Mouse (Mus musculus) heart, embryonic 16.5 days (tissue): ENCODE measurements around the gene Mia2. TPM values are rescaled to one million over a fixed set of nuclear protein-coding genes. Genes with fewer than 3 reads are reported as not detected.

ENCODE experiments used
- ATAC-seq: fragments of 200-750 bp; cut with Nextera tagmentation; replicated peaks from 2 replicates; pipeline ENCODE4 v1.8.0; 2017; ENCODE audit warnings: moderate number of reproducible peaks; ENCODE audit not compliant: insufficient read depth, low FRiP score; ENCODE audit errors: extremely low read depth
- H3K27ac ChIP-seq: fragments of 300-500 bp; sonication (generic); 2 replicates; pipeline ENCODE4 v1.5.1; 2014; ENCODE audit warnings: mild to moderate bottlenecking, low read length, control low read depth, moderate library complexity
- H3K27me3 ChIP-seq: fragments of 300-500 bp; sonication (generic); 2 replicates; pipeline ENCODE4 v1.6.1; 2014; ENCODE audit warnings: low read length, mixed read lengths; ENCODE audit not compliant: control insufficient read depth, insufficient read depth
- H3K36me3 ChIP-seq: fragments of 300-500 bp; sonication (generic); 2 replicates; pipeline ENCODE4 v1.6.1; 2014; ENCODE audit not compliant: control insufficient read depth, insufficient read depth
- H3K4me1 ChIP-seq: fragments of 300-500 bp; sonication (generic); 2 replicates; pipeline ENCODE4 v1.6.1; 2014; ENCODE audit warnings: low read length, mixed read lengths; ENCODE audit not compliant: control insufficient read depth, insufficient read depth
- H3K4me2 ChIP-seq: fragments of 300-500 bp; sonication (generic); 2 replicates; pipeline ENCODE4 v1.6.1; 2014; ENCODE audit warnings: low read depth, mild to moderate bottlenecking, control low read depth, low read length
- H3K4me3 ChIP-seq: fragments of 300-500 bp; sonication (generic); 2 replicates; pipeline ENCODE4 v1.5.1; 2014; ENCODE audit warnings: mild to moderate bottlenecking, control low read depth, low read length
- H3K9ac ChIP-seq: fragments of 300-500 bp; sonication (generic); 2 replicates; pipeline ENCODE4 v1.6.1; 2014; ENCODE audit warnings: low read length, control low read depth
- H3K9me3 ChIP-seq: fragments of 300-500 bp; sonication (generic); replicated peaks from 2 replicates; pipeline ENCODE4 v1.6.1; 2016; ENCODE audit warnings: low read length; ENCODE audit not compliant: control insufficient read depth
- WGBS: fragments of 180-500 bp; shearing (Covaris S2); extraction: QIAGEN DNeasy Blood & Tissue Kit; methylation state at CpG from one replicate; pipeline ENCODE4 v1.1.7; 2014; 5-methylcytosine and 5-hydroxymethylcytosine counted together
- polyA plus RNA-seq: library from polyadenylated mRNA; unstranded; fragments of >200 nt; fragmentation: Nextera tagmentation; extraction: Ambion mirVana; gene quantifications from 2 replicates; pipeline ENCODE4 v1.2.1, GENCODE M21; 2015

Gene Mia2
- polyA plus RNA-seq, 1 experiment from 2014 or later: 63.6 TPM

GRCm38 (mm10) chr12:59133437-59133999 lies 37.9 kb downstream of the Mia2 start:
- no peak for ATAC-seq
- no peaks in the 10 kb centered on the region for H3K27me3 ChIP-seq
- H3K9me3 ChIP-seq: no peaks in the 10 kb centered on the region
- no peak overlapping the region for H3K27ac ChIP-seq
- H3K9ac ChIP-seq: no peak overlapping the region
- 77% methylated on average over 10 of the region's 10 CpGs for WGBS
- peak overlapping the region; percentile 16 for H3K4me2 ChIP-seq
- H3K36me3 ChIP-seq: peaks cover 7% of the 10 kb centered on the region
- peak overlapping the region; percentile 20; the same call in 1 of the 2 replicates for H3K4me3 ChIP-seq
- peaks cover 21% of the 10 kb centered on the region for H3K4me1 ChIP-seq

GRCm38 (mm10) chr12:59135096-59135495 lies 39.5 kb downstream of the Mia2 start:
- WGBS: 81% methylated on average over 4 of the region's 4 CpGs
- Histone ChIP-seq H3K36me3 (peaks cover 19% of the 10 kb centered on the region), H3K9me3 (no peaks in the 10 kb centered on the region), H3K27ac (no peak overlapping the region), H3K9ac (no peak overlapping the region), H3K4me3 (no peak overlapping the region), H3K27me3 (no peaks in the 10 kb centered on the region), H3K4me2 (no peak overlapping the region), H3K4me1 (peaks cover 18% of the 10 kb centered on the region)
- ATAC-seq: no peak

- no peaks in the 10 kb centered on the region for H3K27me3 ChIP-seq
- WGBS: 71% methylated on average over 13 of the region's 13 CpGs
- H3K4me3 ChIP-seq: no peak overlapping the region
- H3K27ac ChIP-seq: no peak overlapping the region
- H3K9ac ChIP-seq: no peak overlapping the region
- no peak overlapping the region for H3K4me2 ChIP-seq
- peaks cover 23% of the 10 kb centered on the region for H3K36me3 ChIP-seq
- peaks cover 18% of the 10 kb centered on the region for H3K4me1 ChIP-seq
- ATAC-seq: no peak
- H3K9me3 ChIP-seq: no peaks in the 10 kb centered on the region
Observed at GRCm38 (mm10) chr12:59135533-59136300, 40.1 kb downstream of the Mia2 start.

- Histone ChIP-seq H3K27ac (no peak overlapping the region), H3K27me3 (no peaks in the 10 kb centered on the region), H3K9me3 (no peaks in the 10 kb centered on the region), H3K4me3 (no peak overlapping the region), H3K9ac (no peak overlapping the region), H3K4me1 (peaks cover 17% of the 10 kb centered on the region), H3K36me3 (peaks cover 27% of the 10 kb centered on the region), H3K4me2 (no peak overlapping the region)
- WGBS: 85% methylated on average over 6 of the region's 6 CpGs
- no peak for ATAC-seq
Observed at GRCm38 (mm10) chr12:59137031-59137430, 41.4 kb downstream of the Mia2 start.

DNA sequence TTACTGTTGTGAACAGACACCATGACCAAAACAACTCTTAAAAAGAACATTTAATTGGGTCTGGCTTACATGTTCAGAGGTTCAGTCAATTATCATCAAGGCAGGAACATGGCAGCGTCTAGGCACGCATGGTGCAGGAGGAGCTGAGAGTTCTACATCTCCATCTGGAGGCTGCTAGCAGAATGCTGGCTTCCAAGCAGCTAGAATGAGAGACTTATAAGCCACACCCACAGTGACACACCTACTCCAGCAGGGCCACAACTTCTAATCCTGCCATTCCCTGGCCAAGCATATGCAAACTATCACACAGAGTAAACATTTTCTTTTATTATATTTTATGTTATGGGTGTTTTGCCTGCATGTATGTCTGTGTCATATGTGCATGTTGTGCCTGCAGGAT lies 43.8 kb downstream of the Mia2 start:
- Histone ChIP-seq H3K36me3 (peaks cover 35% of the 10 kb centered on the region), H3K9me3 (no peaks in the 10 kb centered on the region), H3K27me3 (no peaks in the 10 kb centered on the region), H3K4me3 (no peak overlapping the region), H3K4me1 (no peaks in the 10 kb centered on the region), H3K4me2 (no peak overlapping the region), H3K27ac (no peak overlapping the region), H3K9ac (no peak overlapping the region)
- no peak for ATAC-seq
- 80% methylated on average over 2 of the region's 2 CpGs for WGBS

- no peak overlapping the region for H3K4me2 ChIP-seq
- H3K36me3 ChIP-seq: peaks cover 49% of the 10 kb centered on the region
- no peak for ATAC-seq
- H3K9me3 ChIP-seq: no peaks in the 10 kb centered on the region
- H3K4me3 ChIP-seq: no peak overlapping the region
- no peaks in the 10 kb centered on the region for H3K27me3 ChIP-seq
- H3K4me1 ChIP-seq: no peaks in the 10 kb centered on the region
- H3K9ac ChIP-seq: no peak overlapping the region
- no peak overlapping the region for H3K27ac ChIP-seq
Observed at GRCm38 (mm10) chr12:59145130-59145529, 49.5 kb downstream of the Mia2 start.

DNA sequence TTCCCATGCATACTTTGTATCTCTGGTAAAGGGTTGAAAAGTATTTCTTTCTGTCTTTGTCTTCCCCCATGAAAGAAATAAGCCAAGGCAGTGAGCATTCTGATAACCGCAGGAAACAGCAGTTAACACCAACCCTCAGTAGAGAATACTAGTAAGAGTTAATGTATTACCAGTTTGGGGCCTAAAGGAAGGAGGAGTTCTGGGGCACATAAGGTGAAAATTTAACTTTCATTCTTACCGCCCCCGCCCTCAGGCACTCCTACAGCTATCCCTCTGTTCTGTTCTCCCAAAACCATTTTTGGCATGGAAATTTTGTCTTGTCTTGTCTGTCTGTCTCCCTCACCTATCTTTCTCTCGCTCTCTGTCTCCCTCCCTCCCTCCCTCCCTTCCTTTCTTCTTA lies 54.1 kb downstream of the Mia2 start:
- WGBS: 89% methylated on average over 4 of the region's 4 CpGs
- no peaks in the 10 kb centered on the region for H3K27me3 ChIP-seq
- H3K4me3 ChIP-seq: no peak overlapping the region
- no peak overlapping the region for H3K4me2 ChIP-seq
- H3K9ac ChIP-seq: no peak overlapping the region
- no peaks in the 10 kb centered on the region for H3K4me1 ChIP-seq
- no peak for ATAC-seq
- H3K36me3 ChIP-seq: peaks cover 59% of the 10 kb centered on the region
- H3K27ac ChIP-seq: no peak overlapping the region
- no peaks in the 10 kb centered on the region for H3K9me3 ChIP-seq

DNA sequence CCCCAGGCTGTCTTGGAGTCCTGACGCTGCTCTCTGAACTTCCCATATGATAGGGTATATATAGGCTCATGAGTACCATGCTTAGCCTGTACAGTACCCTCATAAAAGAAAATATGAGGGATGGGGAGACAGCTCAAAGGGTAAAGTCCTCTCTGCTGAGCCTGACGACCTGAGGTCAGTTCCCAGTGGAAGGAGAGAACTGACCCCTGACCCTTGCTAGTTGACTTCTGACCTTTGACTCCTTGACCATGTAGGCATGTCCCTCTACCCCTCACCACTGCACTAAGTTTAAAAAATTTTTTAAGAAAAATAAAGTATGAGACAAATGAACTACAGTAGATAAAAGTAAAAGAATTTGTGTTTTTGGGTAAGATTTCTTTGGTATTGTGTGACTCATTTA lies 65.5 kb downstream of the Mia2 start:
- Histone ChIP-seq H3K27me3 (no peaks in the 10 kb centered on the region), H3K27ac (no peak overlapping the region), H3K4me2 (no peak overlapping the region), H3K9ac (no peak overlapping the region), H3K4me1 (no peaks in the 10 kb centered on the region), H3K9me3 (no peaks in the 10 kb centered on the region), H3K36me3 (peaks cover 57% of the 10 kb centered on the region), H3K4me3 (no peak overlapping the region)
- WGBS: 70% methylated on average over 2 of the region's 2 CpGs
- no peak for ATAC-seq

DNA sequence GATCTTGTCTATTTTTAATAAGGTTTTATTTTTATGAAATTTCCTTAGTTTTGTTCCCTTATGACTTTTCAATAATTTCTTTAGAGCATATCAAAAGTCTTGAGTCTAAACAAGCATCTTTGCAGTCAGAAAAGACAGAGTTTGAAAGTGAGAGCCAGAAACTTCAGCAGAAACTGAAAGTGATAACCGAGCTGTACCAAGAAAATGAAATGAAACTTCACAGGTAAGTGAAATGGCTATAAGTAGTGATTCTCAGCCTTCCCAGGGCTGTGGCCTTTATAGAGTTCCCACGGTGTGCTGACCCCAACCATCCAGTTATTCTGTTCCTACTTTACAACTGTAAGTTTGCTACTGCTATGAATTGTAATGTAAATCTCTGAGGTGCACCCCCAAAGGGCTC lies 67.2 kb downstream of the Mia2 start:
- no peak overlapping the region for H3K27ac ChIP-seq
- no peak overlapping the region for H3K9ac ChIP-seq
- H3K4me2 ChIP-seq: no peak overlapping the region
- 90% methylated on average over 2 of the region's 2 CpGs for WGBS
- no peaks in the 10 kb centered on the region for H3K9me3 ChIP-seq
- peaks cover 50% of the 10 kb centered on the region for H3K36me3 ChIP-seq
- no peak overlapping the region for H3K4me3 ChIP-seq
- H3K27me3 ChIP-seq: no peaks in the 10 kb centered on the region
- H3K4me1 ChIP-seq: no peaks in the 10 kb centered on the region
- no peak for ATAC-seq
